Comparison of ENCODE assay signal across 8 mouse cellular contexts in the genomic region with DNA sequence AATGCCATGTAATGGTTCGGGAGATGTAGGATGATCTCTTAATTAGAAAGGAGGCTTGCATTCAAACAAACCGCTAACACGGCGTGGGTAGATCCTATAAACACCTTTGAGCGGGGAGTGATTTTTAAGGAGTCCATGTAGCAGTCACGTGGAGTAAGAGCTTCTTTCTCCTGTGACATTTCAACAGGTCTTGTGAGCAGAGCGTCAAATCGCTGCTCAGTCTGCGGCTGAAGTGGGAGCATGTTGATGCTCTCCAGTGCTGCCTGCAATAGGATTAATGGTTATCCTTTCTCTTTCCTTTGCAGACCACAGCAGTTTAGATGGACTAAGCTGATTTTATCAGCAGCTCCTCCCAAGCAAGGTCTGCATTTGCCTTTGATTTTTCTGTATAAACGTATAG. TPM values are rescaled to one million over a fixed set of nuclear protein-coding genes. Genes with fewer than 3 reads are reported as not detected.
DNase-seq lines count a peak whose midpoint lies in the region; ATAC-seq and TF ChIP-seq lines count a peak whose summit lies in the region.

No protein-coding gene starts in this region.

- no peaks in the 10 kb centered on the region for H3K36me3 ChIP-seq in hindbrain, embryonic 10.5 days
- H3K36me3 ChIP-seq in liver, embryonic 12.5 days: no peaks in the 10 kb centered on the region
- H3K36me3 ChIP-seq in small intestine, adult 2 months (ENCODE audit: control insufficient read depth, insufficient read depth, low read length): no peaks in the 10 kb centered on the region

- peak overlapping the region; percentile 75 for H3K9ac ChIP-seq in liver, embryonic 12.5 days

- no peaks in the 10 kb centered on the region for H3K9me3 ChIP-seq in hindbrain, embryonic 10.5 days
- H3K9me3 ChIP-seq in liver, embryonic 12.5 days (replicated peaks): no peaks in the 10 kb centered on the region

- H3K4me3 ChIP-seq in cortical plate, adult 2 months (ENCODE audit: insufficient read depth, low read length): peak overlapping the region; percentile 63
- H3K4me3 ChIP-seq in hindbrain, embryonic 10.5 days: peak overlapping the region; percentile 71
- peak overlapping the region; percentile 68 for H3K4me3 ChIP-seq in liver, embryonic 12.5 days
- H3K4me3 ChIP-seq in small intestine, adult 2 months (ENCODE audit: low read depth, low read length): peak overlapping the region; percentile 35

- H3K4me1 ChIP-seq in cortical plate, adult 2 months (ENCODE audit: control insufficient read depth, insufficient read depth, low read length): peaks cover 2% of the 10 kb centered on the region
- peaks cover 8% of the 10 kb centered on the region for H3K4me1 ChIP-seq in hindbrain, embryonic 10.5 days (replicated peaks)
- H3K4me1 ChIP-seq in liver, embryonic 12.5 days: peaks cover 10% of the 10 kb centered on the region
- no peaks in the 10 kb centered on the region for H3K4me1 ChIP-seq in small intestine, adult 2 months (ENCODE audit: control insufficient read depth, insufficient read depth, insufficient read length, low read length)

- no peak for TF ChIP-seq POLR2A in cortical plate, adult 2 months (IDR thresholded peaks at IDR 0.05; ENCODE audit: extremely low read depth, insufficient read depth, low read length)
- TF ChIP-seq POLR2A in small intestine, adult 2 months (IDR thresholded peaks at IDR 0.05; ENCODE audit: low read depth, low read length): no peak

- H3K27me3 ChIP-seq in hindbrain, embryonic 10.5 days (ENCODE audit: insufficient read depth, poor library complexity, severe bottlenecking): no peaks in the 10 kb centered on the region
- H3K27me3 ChIP-seq in liver, embryonic 12.5 days (replicated peaks): no peaks in the 10 kb centered on the region
- H3K27me3 ChIP-seq in small intestine, adult 2 months (ENCODE audit: control insufficient read depth, insufficient read depth, low read length): no peaks in the 10 kb centered on the region

- peak; percentile 33 to 35 for DNase-seq in right cerebral cortex, adult 2 months (ENCODE audit: low spot score in 2 of 2)
- no peak for DNase-seq in right cerebral cortex, postnatal 4 days
- peak; percentile 7 for DNase-seq in hindbrain, embryonic 10.5 days (ENCODE audit: low spot score)
- no peak for DNase-seq in gastrocnemius, postnatal 36 days
- DNase-seq in gastrocnemius, adult 8-10 months (ENCODE audit: low spot score in 2 of 2): no peak

- H3K4me2 ChIP-seq in liver, embryonic 12.5 days: peak overlapping the region; percentile 88

- 8% methylated on average over 10 of the region's 10 CpGs for WGBS in hindbrain, embryonic 10.5 days
- 5% methylated on average over 10 of the region's 10 CpGs for WGBS in liver, embryonic 12.5 days (ENCODE audit: insufficient replicate concordance)
- 5% methylated on average over 10 of the region's 10 CpGs for WGBS in small intestine, adult 2 months

- ATAC-seq in liver, embryonic 12.5 days: no peak

- H3K27ac ChIP-seq in cortical plate, adult 2 months (ENCODE audit: insufficient read depth, low read length): no peak overlapping the region
- peak overlapping the region; percentile 82 for H3K27ac ChIP-seq in hindbrain, embryonic 10.5 days
- peak overlapping the region; percentile 79 for H3K27ac ChIP-seq in liver, embryonic 12.5 days
- H3K27ac ChIP-seq in small intestine, adult 2 months (ENCODE audit: insufficient read depth, low read depth, low read length): no peak overlapping the region

- intact Hi-C loops in gastrocnemius, postnatal 36 days (cut with DNase I): no loop called here

- no peak for TF ChIP-seq CTCF in cortical plate, adult 2 months (IDR thresholded peaks at IDR 0.05; ENCODE audit: extremely low read depth, insufficient read depth, low read length)
- TF ChIP-seq CTCF in small intestine, adult 2 months (IDR thresholded peaks at IDR 0.05; ENCODE audit: extremely low read depth, insufficient read length, insufficient replicate concordance, low read depth, low read length): no peak

RNA-seq across cellular contexts. Expression of gene Bbs9, which starts 0.8 kb away (rescaled TPM):
- 17.9 and 18.5 TPM in 2 replicates for polyA plus RNA-seq in cortical plate, adult 2 months (2012; rRNA removed)
- 15.0 and 16.0 TPM in 2 replicates for polyA plus RNA-seq in hindbrain, embryonic 10.5 days (2016; fragmentation: Nextera tagmentation; extraction: Ambion mirVana)
- 4.8 and 5.4 TPM in 2 replicates for polyA plus RNA-seq in liver, embryonic 12.5 days (2016; fragmentation: Nextera tagmentation; extraction: Ambion mirVana)
- polyA plus RNA-seq in small intestine, adult 2 months (2012; rRNA removed): 2.4 and 5.4 TPM in 2 replicates
- total RNA-seq in gastrocnemius, postnatal 36 days (2021): 1 to 10 TPM; 6.8 to 8.7 TPM
- 1 to 10 TPM; 8.7 to 10.0 (median 9.5) TPM for total RNA-seq in gastrocnemius, adult 8-10 months (2022)

RNA-seq across cellular contexts. Expression of gene Rp9, which starts 6.7 kb away (rescaled TPM):
- polyA plus RNA-seq in cortical plate, adult 2 months (2012; rRNA removed): 62.3 and 68.9 TPM in 2 replicates
- polyA plus RNA-seq in hindbrain, embryonic 10.5 days (2016; fragmentation: Nextera tagmentation; extraction: Ambion mirVana): 46.5 and 49.1 TPM in 2 replicates
- polyA plus RNA-seq in liver, embryonic 12.5 days (2016; fragmentation: Nextera tagmentation; extraction: Ambion mirVana): 55.7 and 56.0 TPM in 2 replicates
- 36.9 and 106 TPM in 2 replicates for polyA plus RNA-seq in small intestine, adult 2 months (2012; rRNA removed)
- 10 to 100 TPM; 31.3 to 33.2 TPM for total RNA-seq in gastrocnemius, postnatal 36 days (2021)
- total RNA-seq in gastrocnemius, adult 8-10 months (2022): 10 to 100 TPM; 34.1 to 41.6 (median 37.8) TPM

RNA-seq across cellular contexts. Expression of gene Gm17545, which starts 22.2 kb away (rescaled TPM):
- not detected in 2 replicates for polyA plus RNA-seq in cortical plate, adult 2 months (2012; rRNA removed)
- not detected in 2 replicates for polyA plus RNA-seq in hindbrain, embryonic 10.5 days (2016; fragmentation: Nextera tagmentation; extraction: Ambion mirVana)
- polyA plus RNA-seq in liver, embryonic 12.5 days (2016; fragmentation: Nextera tagmentation; extraction: Ambion mirVana): not detected in 2 replicates
- not detected in 2 replicates for polyA plus RNA-seq in small intestine, adult 2 months (2012; rRNA removed)
- total RNA-seq in gastrocnemius, postnatal 36 days (2021): not detected
- not detected for total RNA-seq in gastrocnemius, adult 8-10 months (2022)

Comparison
In these comparisons a context has a peak if more than half of its experiments do, and no peak if none do; other contexts are left out.
1. DNase-seq: peak in right cerebral cortex, adult 2 months (2 of 2) and hindbrain, embryonic 10.5 days (single experiment); none in right cerebral cortex, postnatal 4 days (single experiment), gastrocnemius, postnatal 36 days (0 of 2) and gastrocnemius, adult 8-10 months (0 of 2).
2. H3K27ac ChIP-seq: peak in hindbrain, embryonic 10.5 days (single experiment) and liver, embryonic 12.5 days (single experiment); none in cortical plate, adult 2 months (single experiment) and small intestine, adult 2 months (single experiment).
3. Peak in every context shown above with its lines, with median percentiles within 50 percentile points of each other: H3K4me3 ChIP-seq.